1 mouse cellular context compared by ENCODE assay signal in genomic region chr9:119338350-119338749, GRCm38 (mm10).
TF ChIP-seq lines count a peak whose summit lies in the region.

No protein-coding gene starts in this region.

TF ChIP-seq in CH12.LX, 34 proteins besides CTCF, POLR2A, EP300 and RAD21 (continued from another document):
- TF ChIP-seq USF1 (IDR thresholded peaks at IDR 0.05; ENCODE audit: low read depth, low read length): no peak
- TF ChIP-seq NRF1 (IDR thresholded peaks at IDR 0.05; ENCODE audit: low read depth, low read length): no peak
- TF ChIP-seq USF2 (conservative IDR thresholded peaks at IDR 0.05; ENCODE audit: low read depth, low read length): no peak
